Mouse (Mus musculus): ENCODE data around the gene Rnf220. TPM values are rescaled to one million over a fixed set of nuclear protein-coding genes. Genes with fewer than 3 reads are reported as not detected.

Rnf220 gene
- polyA plus RNA-seq, 1 experiment from 2014 or later = 111 TPM

GRCm38 (mm10) chr4:117235822-117236221 lies 261.0 kb downstream of the Rnf220 start:
- Histone ChIP-seq H3K4me3 (no peak overlapping the region), H3K36me3 (no peaks in the 10 kb centered on the region), H3K9ac (no peak overlapping the region), H3K4me2 (replicated peaks) (no peak overlapping the region), H3K27me3 (no peaks in the 10 kb centered on the region), H3K27ac (no peak overlapping the region), H3K4me1 (no peaks in the 10 kb centered on the region), H3K9me3 (replicated peaks) (no peaks in the 10 kb centered on the region)
- no peak for ATAC-seq (ENCODE audit: low FRiP score)
- 56% methylated on average over 4 of the region's 4 CpGs for WGBS

GRCm38 (mm10) chr4:117234166-117234741 lies 262.6 kb downstream of the Rnf220 start:
- no peak for ATAC-seq (ENCODE audit: low FRiP score)
- no peak overlapping the region for H3K4me2 ChIP-seq (replicated peaks)
- no peaks in the 10 kb centered on the region for H3K4me1 ChIP-seq
- H3K27ac ChIP-seq = no peak overlapping the region
- H3K27me3 ChIP-seq = no peaks in the 10 kb centered on the region
- no peak overlapping the region for H3K9ac ChIP-seq
- H3K9me3 ChIP-seq (replicated peaks) = no peaks in the 10 kb centered on the region
- 74% methylated on average over 7 of the region's 7 CpGs for WGBS
- H3K4me3 ChIP-seq = no peak overlapping the region
- no peaks in the 10 kb centered on the region for H3K36me3 ChIP-seq

DNA sequence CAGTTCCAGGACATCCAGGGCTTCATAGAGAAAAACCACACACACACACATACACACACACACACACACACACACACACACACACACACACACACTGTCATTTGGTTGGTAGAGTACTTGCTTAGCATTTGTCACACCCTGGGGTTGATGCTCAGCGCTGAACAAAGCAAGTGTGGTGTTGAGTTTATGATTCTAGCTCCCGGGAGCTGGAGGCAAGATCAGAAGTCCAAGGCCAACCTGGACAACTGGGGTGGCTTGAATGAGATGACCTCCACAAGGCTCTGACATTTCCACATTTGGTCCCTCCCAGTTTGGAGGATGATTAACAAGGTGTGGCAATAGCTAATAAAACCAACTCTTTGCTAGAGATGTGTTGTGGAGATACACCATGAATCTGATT lies 265.6 kb downstream of the Rnf220 start:
- Histone ChIP-seq H3K9me3 (replicated peaks) (no peaks in the 10 kb centered on the region), H3K4me2 (replicated peaks) (no peak overlapping the region), H3K4me3 (no peak overlapping the region), H3K36me3 (no peaks in the 10 kb centered on the region), H3K4me1 (no peaks in the 10 kb centered on the region), H3K27me3 (no peaks in the 10 kb centered on the region), H3K9ac (no peak overlapping the region), H3K27ac (no peak overlapping the region)
- ATAC-seq (ENCODE audit: low FRiP score) = no peak
- whole genome bisulfite sequencing = 96% methylated on average over 2 of the region's 2 CpGs

DNA sequence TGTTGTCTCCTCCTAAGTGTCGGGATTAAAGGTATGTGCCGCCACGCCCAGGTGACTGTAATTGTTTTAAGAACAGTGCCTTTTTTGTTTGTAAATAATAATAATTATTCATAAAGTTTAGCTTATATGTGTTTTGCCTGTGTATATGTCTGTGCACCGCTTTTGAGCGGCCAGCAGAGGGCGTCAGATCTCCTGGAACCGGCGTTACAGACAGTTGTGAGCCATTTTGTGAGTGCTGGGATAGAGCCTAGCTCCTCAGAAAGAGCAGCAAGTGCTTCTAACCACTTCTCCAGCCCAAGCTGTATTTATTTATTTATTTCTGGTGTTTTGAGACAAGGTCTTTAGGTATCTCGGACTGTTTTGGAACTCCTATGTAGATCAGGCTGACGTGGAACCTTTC lies 266.5 kb downstream of the Rnf220 start:
- no peak overlapping the region for H3K4me3 ChIP-seq

GRCm38 (mm10) chr4:117229590-117229989 lies 267.3 kb downstream of the Rnf220 start:
- Histone ChIP-seq H3K4me2 (replicated peaks) (no peak overlapping the region), H3K4me3 (no peak overlapping the region), H3K27me3 (no peaks in the 10 kb centered on the region), H3K4me1 (no peaks in the 10 kb centered on the region), H3K9me3 (replicated peaks) (no peaks in the 10 kb centered on the region), H3K9ac (no peak overlapping the region), H3K36me3 (no peaks in the 10 kb centered on the region), H3K27ac (no peak overlapping the region)
- 77% methylated on average over 15 of the region's 15 CpGs for WGBS
- no peak for ATAC-seq (ENCODE audit: low FRiP score)

More for the DNA sequence above, 266.5 kb downstream of the Rnf220 start:
- no peak overlapping the region for H3K4me2 ChIP-seq (replicated peaks)
- no peak overlapping the region for H3K9ac ChIP-seq
- no peaks in the 10 kb centered on the region for H3K27me3 ChIP-seq
- H3K9me3 ChIP-seq (replicated peaks) = no peaks in the 10 kb centered on the region
- no peak overlapping the region for H3K27ac ChIP-seq
- no peak for ATAC-seq (ENCODE audit: low FRiP score)
- no peaks in the 10 kb centered on the region for H3K4me1 ChIP-seq
- 52% methylated on average over 10 of the region's 10 CpGs for WGBS
- H3K36me3 ChIP-seq = no peaks in the 10 kb centered on the region

DNA sequence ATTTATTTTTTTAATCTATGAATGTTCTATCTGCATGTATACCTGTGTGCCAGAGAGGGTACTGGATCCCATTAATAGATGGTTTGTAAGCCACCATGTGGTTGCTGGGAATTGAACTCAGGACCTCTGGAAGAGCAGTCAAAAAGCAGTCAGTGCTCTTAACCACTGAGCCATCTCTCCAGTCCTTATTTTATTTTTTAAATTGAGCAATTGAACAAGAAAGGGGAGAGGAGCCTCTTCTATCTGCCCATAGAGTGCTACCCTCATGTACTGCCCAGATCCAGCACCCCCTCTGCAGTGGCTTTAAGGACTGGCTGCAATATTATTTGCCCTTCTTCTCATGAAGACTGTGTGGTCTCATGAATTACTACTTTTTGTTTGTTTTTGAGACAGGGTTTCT lies 271.6 kb downstream of the Rnf220 start:
- H3K36me3 ChIP-seq = no peaks in the 10 kb centered on the region
- H3K27me3 ChIP-seq = no peaks in the 10 kb centered on the region
- no peak overlapping the region for H3K27ac ChIP-seq
- no peak overlapping the region for H3K4me3 ChIP-seq
- no peaks in the 10 kb centered on the region for H3K4me1 ChIP-seq
- H3K4me2 ChIP-seq (replicated peaks) = no peak overlapping the region
- no peak overlapping the region for H3K9ac ChIP-seq
- ATAC-seq (ENCODE audit: low FRiP score) = no peak
- H3K9me3 ChIP-seq (replicated peaks) = no peaks in the 10 kb centered on the region

DNA sequence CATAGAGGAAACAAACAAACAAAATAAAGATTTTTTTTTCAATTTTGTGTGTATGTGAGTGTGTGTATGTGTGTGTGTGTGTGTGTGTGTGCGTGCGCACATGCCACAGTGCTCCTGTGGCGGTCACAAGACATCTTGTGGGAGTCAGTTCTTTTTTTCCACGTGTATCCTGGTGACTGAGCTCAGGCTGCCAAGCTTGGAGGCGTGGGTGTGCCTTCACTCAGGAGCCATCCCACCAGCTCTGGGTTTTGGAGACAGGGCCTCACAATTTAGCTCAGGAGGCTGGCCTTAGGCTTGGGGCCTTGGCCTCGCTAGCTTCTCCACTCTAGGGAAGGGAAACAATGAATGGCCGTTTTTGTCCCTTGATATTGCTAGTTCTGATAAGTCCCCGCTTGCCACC lies 272.7 kb downstream of the Rnf220 start:
- Histone ChIP-seq H3K27ac (no peak overlapping the region), H3K9me3 (replicated peaks) (no peaks in the 10 kb centered on the region), H3K9ac (no peak overlapping the region), H3K4me2 (replicated peaks) (no peak overlapping the region), H3K4me1 (no peaks in the 10 kb centered on the region), H3K27me3 (no peaks in the 10 kb centered on the region), H3K4me3 (no peak overlapping the region), H3K36me3 (no peaks in the 10 kb centered on the region)
- WGBS = 78% methylated on average over 8 of the region's 8 CpGs
- no peak for ATAC-seq (ENCODE audit: low FRiP score)

GRCm38 (mm10) chr4:117223001-117223400 lies 273.9 kb downstream of the Rnf220 start:
- WGBS = 48% methylated on average over 5 of the region's 5 CpGs
- Histone ChIP-seq H3K27ac (no peak overlapping the region), H3K9ac (no peak overlapping the region), H3K27me3 (no peaks in the 10 kb centered on the region), H3K36me3 (no peaks in the 10 kb centered on the region), H3K4me3 (no peak overlapping the region), H3K4me1 (no peaks in the 10 kb centered on the region), H3K9me3 (replicated peaks) (no peaks in the 10 kb centered on the region), H3K4me2 (replicated peaks) (no peak overlapping the region)
- ATAC-seq (ENCODE audit: low FRiP score) = no peak

- H3K27me3 ChIP-seq = no peaks in the 10 kb centered on the region
- no peak overlapping the region for H3K4me3 ChIP-seq
- H3K36me3 ChIP-seq = no peaks in the 10 kb centered on the region
- no peaks in the 10 kb centered on the region for H3K4me1 ChIP-seq
- no peak for ATAC-seq (ENCODE audit: low FRiP score)
- no peak overlapping the region for H3K9ac ChIP-seq
- H3K4me2 ChIP-seq (replicated peaks) = no peak overlapping the region
- H3K9me3 ChIP-seq (replicated peaks) = no peaks in the 10 kb centered on the region
- 83% methylated on average over 9 of the region's 9 CpGs for WGBS
- no peak overlapping the region for H3K27ac ChIP-seq
Measured at GRCm38 (mm10) chr4:117221836-117222235, 275.0 kb downstream of the Rnf220 start.

Other genes starting within 250 kb of the Rnf220 start
- 9.0 and 9.6 TPM in 2 replicates for gene Tmem53, start 245.1 kb downstream of the Rnf220 start, polyA plus RNA-seq (2016; fragmentation: Nextera tagmentation; extraction: Ambion mirVana)
- gene Armh1, start 244.9 kb downstream of the Rnf220 start, polyA plus RNA-seq (2016; fragmentation: Nextera tagmentation; extraction: Ambion mirVana) = 0.78 and 1.3 TPM in 2 replicates
- gene Eri3, start 53.3 kb upstream of the Rnf220 start, polyA plus RNA-seq (2016; fragmentation: Nextera tagmentation; extraction: Ambion mirVana) = 177 and 178 TPM in 2 replicates
- gene Dmap1, start 185.2 kb upstream of the Rnf220 start, polyA plus RNA-seq (2016; fragmentation: Nextera tagmentation; extraction: Ambion mirVana) = 70.3 and 72.1 TPM in 2 replicates
- gene Gm12845, start 227.4 kb upstream of the Rnf220 start, polyA plus RNA-seq (2016; fragmentation: Nextera tagmentation; extraction: Ambion mirVana) = not detected in 2 replicates

Data from hindbrain, embryonic 12.5 days (tissue).